Mouse (Mus musculus) liver, postnatal 0 days (tissue): ENCODE measurements around the gene Rnf141.

ENCODE experiments used
- CTCF ChIP-seq: sonication (generic); IDR thresholded peaks from 2 replicates; pipeline ENCODE4 v1.5.1; 2016; ENCODE audit warnings: antibody characterized with exemption, low read depth
- EP300 ChIP-seq: IDR thresholded peaks from 2 replicates; pipeline ENCODE4 v1.6.1; 2016; ENCODE audit warnings: antibody characterized with exemption, low read depth, mild to moderate bottlenecking

GRCm38 (mm10) chr7:110810995-110811394, 33.3 kb downstream of the Rnf141 start:
- TF ChIP-seq EP300 (no peak), CTCF (no peak)
